Mouse (Mus musculus): ENCODE data around the gene Tanc1. TPM values are rescaled to one million over a fixed set of nuclear protein-coding genes. Genes with fewer than 3 reads are reported as not detected.
A peak's percentile ranks its signal among the peaks of the same experiment; 100 is the strongest.
"Not testable (repeated sequence)": the region's sequence is repeated elsewhere in the genome, so short reads cannot be mapped to it uniquely, and the experiment has no call there.

The Tanc1 gene
- polyA plus RNA-seq, 1 experiment from 2014 or later = 52.3 TPM

GRCm38 (mm10) chr2:59831831-59832230, 220.0 kb downstream of the Tanc1 start:
- H3K36me3 ChIP-seq (ENCODE audit: insufficient read depth, low read length) = peaks cover 43% of the 10 kb centered on the region
- no peak overlapping the region for H3K4me2 ChIP-seq (replicated peaks; ENCODE audit: low read depth, low read length)
- WGBS = 85% methylated on average over 7 of the region's 7 CpGs
- no peak for ATAC-seq (ENCODE audit: low FRiP score, low TSS enrichment)
- no peak overlapping the region for H3K9ac ChIP-seq (replicated peaks; ENCODE audit: low read length)
- H3K9me3 ChIP-seq (ENCODE audit: low read length) = no peaks in the 10 kb centered on the region
- peaks cover 35% of the 10 kb centered on the region for H3K4me1 ChIP-seq (ENCODE audit: insufficient read depth, low read length)
- H3K27ac ChIP-seq (ENCODE audit: low read length) = no peak overlapping the region
- no peaks in the 10 kb centered on the region for H3K27me3 ChIP-seq (ENCODE audit: insufficient read depth, low read length)
- H3K4me3 ChIP-seq (ENCODE audit: low read length) = no peak overlapping the region

GRCm38 (mm10) chr2:59838825-59839224, 227.0 kb downstream of the Tanc1 start:
- ATAC-seq (ENCODE audit: low FRiP score, low TSS enrichment) = peak; percentile 27; the same call in 1 of the 2 replicates
- 73% methylated on average over 8 of the region's 8 CpGs for WGBS
- Histone ChIP-seq H3K4me2 (replicated peaks; ENCODE audit: low read depth, low read length) (no peak overlapping the region), H3K9ac (replicated peaks; ENCODE audit: low read length) (no peak overlapping the region), H3K27me3 (ENCODE audit: insufficient read depth, low read length) (no peaks in the 10 kb centered on the region), H3K4me3 (ENCODE audit: low read length) (no peak overlapping the region), H3K9me3 (ENCODE audit: low read length) (no peaks in the 10 kb centered on the region), H3K36me3 (ENCODE audit: insufficient read depth, low read length) (peaks cover 82% of the 10 kb centered on the region), H3K4me1 (ENCODE audit: insufficient read depth, low read length) (peaks cover 8% of the 10 kb centered on the region), H3K27ac (ENCODE audit: low read length) (peak overlapping the region; percentile 40; the same call in 1 of the 2 replicates)

- Histone ChIP-seq H3K4me3 (ENCODE audit: low read length) (no peak overlapping the region), H3K9ac (replicated peaks; ENCODE audit: low read length) (no peak overlapping the region), H3K27ac (ENCODE audit: low read length) (no peak overlapping the region), H3K4me2 (replicated peaks; ENCODE audit: low read depth, low read length) (no peak overlapping the region), H3K27me3 (ENCODE audit: insufficient read depth, low read length) (no peaks in the 10 kb centered on the region), H3K36me3 (ENCODE audit: insufficient read depth, low read length) (peaks cover 82% of the 10 kb centered on the region), H3K4me1 (ENCODE audit: insufficient read depth, low read length) (peaks cover 8% of the 10 kb centered on the region), H3K9me3 (ENCODE audit: low read length) (no peaks in the 10 kb centered on the region)
- WGBS = 78% methylated on average over 2 of the region's 2 CpGs
- ATAC-seq (ENCODE audit: low FRiP score, low TSS enrichment) = no peak
Measured at GRCm38 (mm10) chr2:59839755-59840154, 227.9 kb downstream of the Tanc1 start.

- WGBS = 72% methylated on average over 4 of the region's 4 CpGs
- H3K4me3 ChIP-seq (ENCODE audit: low read length) = no peak overlapping the region
- peaks cover 80% of the 10 kb centered on the region for H3K36me3 ChIP-seq (ENCODE audit: insufficient read depth, low read length)
- H3K4me1 ChIP-seq (ENCODE audit: insufficient read depth, low read length) = peaks cover 8% of the 10 kb centered on the region
- no peaks in the 10 kb centered on the region for H3K27me3 ChIP-seq (ENCODE audit: insufficient read depth, low read length)
- H3K27ac ChIP-seq (ENCODE audit: low read length) = no peak overlapping the region
- H3K9ac ChIP-seq (replicated peaks; ENCODE audit: low read length) = no peak overlapping the region
- no peak for ATAC-seq (ENCODE audit: low FRiP score, low TSS enrichment)
- no peak overlapping the region for H3K4me2 ChIP-seq (replicated peaks; ENCODE audit: low read depth, low read length)
- no peaks in the 10 kb centered on the region for H3K9me3 ChIP-seq (ENCODE audit: low read length)
Measured at GRCm38 (mm10) chr2:59840191-59840590, 228.3 kb downstream of the Tanc1 start.

GRCm38 (mm10) chr2:59841189-59841939, 229.5 kb downstream of the Tanc1 start:
- H3K9me3 ChIP-seq (ENCODE audit: low read length) = no peaks in the 10 kb centered on the region
- H3K4me3 ChIP-seq (ENCODE audit: low read length) = no peak overlapping the region
- no peaks in the 10 kb centered on the region for H3K27me3 ChIP-seq (ENCODE audit: insufficient read depth, low read length)
- peaks cover 74% of the 10 kb centered on the region for H3K36me3 ChIP-seq (ENCODE audit: insufficient read depth, low read length)
- H3K27ac ChIP-seq (ENCODE audit: low read length) = peak overlapping the region; percentile 67
- no peak overlapping the region for H3K4me2 ChIP-seq (replicated peaks; ENCODE audit: low read depth, low read length)
- H3K4me1 ChIP-seq (ENCODE audit: insufficient read depth, low read length) = peaks cover 8% of the 10 kb centered on the region
- ATAC-seq (ENCODE audit: low FRiP score, low TSS enrichment) = peak; percentile 62
- H3K9ac ChIP-seq (replicated peaks; ENCODE audit: low read length) = no peak overlapping the region
- 68% methylated on average over 11 of the region's 12 CpGs for WGBS

- H3K4me1 ChIP-seq (ENCODE audit: insufficient read depth, low read length) = peaks cover 8% of the 10 kb centered on the region
- no peak overlapping the region for H3K4me2 ChIP-seq (replicated peaks; ENCODE audit: low read depth, low read length)
- H3K36me3 ChIP-seq (ENCODE audit: insufficient read depth, low read length) = peaks cover 68% of the 10 kb centered on the region
- peak overlapping the region; percentile 67 for H3K27ac ChIP-seq (ENCODE audit: low read length)
- ATAC-seq (ENCODE audit: low FRiP score, low TSS enrichment) = no peak
- H3K27me3 ChIP-seq (ENCODE audit: insufficient read depth, low read length) = no peaks in the 10 kb centered on the region
- no peak overlapping the region for H3K9ac ChIP-seq (replicated peaks; ENCODE audit: low read length)
- no peaks in the 10 kb centered on the region for H3K9me3 ChIP-seq (ENCODE audit: low read length)
- 68% methylated on average over 11 of the region's 11 CpGs for WGBS
- H3K4me3 ChIP-seq (ENCODE audit: low read length) = no peak overlapping the region
Measured at GRCm38 (mm10) chr2:59841944-59842343, 230.1 kb downstream of the Tanc1 start.

- ATAC-seq (ENCODE audit: low FRiP score, low TSS enrichment) = no peak
- Histone ChIP-seq H3K27me3 (ENCODE audit: insufficient read depth, low read length) (no peaks in the 10 kb centered on the region), H3K4me1 (ENCODE audit: insufficient read depth, low read length) (peaks cover 8% of the 10 kb centered on the region), H3K27ac (ENCODE audit: low read length) (0 out of 2 replicates have a peak overlapping the region, but pooled peaks have one; percentile 67), H3K9ac (replicated peaks; ENCODE audit: low read length) (no peak overlapping the region), H3K36me3 (ENCODE audit: insufficient read depth, low read length) (peaks cover 63% of the 10 kb centered on the region), H3K9me3 (ENCODE audit: low read length) (no peaks in the 10 kb centered on the region), H3K4me3 (ENCODE audit: low read length) (no peak overlapping the region), H3K4me2 (replicated peaks; ENCODE audit: low read depth, low read length) (no peak overlapping the region)
- WGBS = 84% methylated on average over 6 of the region's 6 CpGs
Measured at GRCm38 (mm10) chr2:59842556-59843008, 230.7 kb downstream of the Tanc1 start.

- WGBS = 89% methylated on average over 21 of the region's 21 CpGs
Measured at GRCm38 (mm10) chr2:59843156-59843555, 231.3 kb downstream of the Tanc1 start.

GRCm38 (mm10) chr2:59843848-59844247, 232.0 kb downstream of the Tanc1 start:
- WGBS = 88% methylated on average over 6 of the region's 6 CpGs
- H3K27me3 ChIP-seq (ENCODE audit: insufficient read depth, low read length) = no peaks in the 10 kb centered on the region
- ATAC-seq (ENCODE audit: low FRiP score, low TSS enrichment) = no peak
- H3K4me2 ChIP-seq (replicated peaks; ENCODE audit: low read depth, low read length) = no peak overlapping the region
- H3K9ac ChIP-seq (replicated peaks; ENCODE audit: low read length) = no peak overlapping the region
- H3K4me3 ChIP-seq (ENCODE audit: low read length) = no peak overlapping the region
- no peaks in the 10 kb centered on the region for H3K9me3 ChIP-seq (ENCODE audit: low read length)
- no peak overlapping the region for H3K27ac ChIP-seq (ENCODE audit: low read length)
- peaks cover 8% of the 10 kb centered on the region for H3K4me1 ChIP-seq (ENCODE audit: insufficient read depth, low read length)
- peaks cover 52% of the 10 kb centered on the region for H3K36me3 ChIP-seq (ENCODE audit: insufficient read depth, low read length)

More at GRCm38 (mm10) chr2:59843156-59843555, 231.3 kb downstream of the Tanc1 start:
- Histone ChIP-seq H3K4me3 (ENCODE audit: low read length) (no peak overlapping the region), H3K9me3 (ENCODE audit: low read length) (no peaks in the 10 kb centered on the region), H3K9ac (replicated peaks; ENCODE audit: low read length) (no peak overlapping the region), H3K27ac (ENCODE audit: low read length) (no peak overlapping the region), H3K36me3 (ENCODE audit: insufficient read depth, low read length) (peaks cover 57% of the 10 kb centered on the region), H3K4me2 (replicated peaks; ENCODE audit: low read depth, low read length) (no peak overlapping the region), H3K4me1 (ENCODE audit: insufficient read depth, low read length) (peaks cover 8% of the 10 kb centered on the region), H3K27me3 (ENCODE audit: insufficient read depth, low read length) (no peaks in the 10 kb centered on the region)
- no peak for ATAC-seq (ENCODE audit: low FRiP score, low TSS enrichment)

GRCm38 (mm10) chr2:59851885-59852284, 240.0 kb downstream of the Tanc1 start:
- peaks cover 14% of the 10 kb centered on the region; the same call in 1 of the 2 replicates for H3K36me3 ChIP-seq (ENCODE audit: insufficient read depth, low read length)
- H3K9me3 ChIP-seq (ENCODE audit: low read length); H3K27ac ChIP-seq (ENCODE audit: low read length); H3K9ac ChIP-seq (replicated peaks; ENCODE audit: low read length); ATAC-seq (ENCODE audit: low FRiP score, low TSS enrichment); H3K27me3 ChIP-seq (ENCODE audit: insufficient read depth, low read length); H3K4me2 ChIP-seq (replicated peaks; ENCODE audit: low read depth, low read length); H3K4me1 ChIP-seq (ENCODE audit: insufficient read depth, low read length); H3K4me3 ChIP-seq (ENCODE audit: low read length): not testable (repeated sequence)
- 82% methylated on average over 3 of the region's 5 CpGs for WGBS

Data from kidney, embryonic 16.5 days (tissue).